Mouse (Mus musculus) liver, adult 2 months (tissue): ENCODE data around the gene Inpp5f. TPM values are rescaled to one million over a fixed set of nuclear protein-coding genes. Genes with fewer than 3 reads are reported as not detected.
"Not testable (repeated sequence)": the region's sequence is repeated elsewhere in the genome, so short reads cannot be mapped to it uniquely, and the experiment has no call there.

Source experiments
- DNase-seq: peaks from one replicate; pipeline ENCODE4 v3.0.0-alpha.2; 2011; ENCODE audit warnings: low read depth, low spot score; ENCODE audit errors: extremely low read depth
- H3K27ac ChIP-seq: fragments of 200-500 bp; replicated peaks from 2 replicates; pipeline ENCODE4 v1.5.1; 2012; ENCODE audit warnings: low read depth, mild to moderate bottlenecking, control low read depth, inconsistent platforms, low read length; ENCODE audit not compliant: insufficient read depth
- H3K27me3 ChIP-seq: fragments of 200-500 bp; 2 replicates; pipeline ENCODE4 v1.6.1; 2012; ENCODE audit warnings: mild to moderate bottlenecking, moderate library complexity, low read length, inconsistent platforms; ENCODE audit not compliant: control insufficient read depth, insufficient read depth
- H3K36me3 ChIP-seq: fragments of 200-500 bp; 2 replicates; pipeline ENCODE4 v1.6.1; 2012; ENCODE audit warnings: low read length, inconsistent platforms; ENCODE audit not compliant: control insufficient read depth, insufficient read depth
- H3K4me1 ChIP-seq: fragments of 200-500 bp; 2 replicates; pipeline ENCODE4 v1.6.1; 2011; ENCODE audit warnings: low read length; ENCODE audit not compliant: control insufficient read depth, insufficient read depth
- H3K4me3 ChIP-seq: fragments of 200-500 bp; 2 replicates; pipeline ENCODE4 v1.5.1; 2011; ENCODE audit warnings: low read depth, mild to moderate bottlenecking, control low read depth, low read length, moderate library complexity; ENCODE audit not compliant: insufficient read depth
- H3K79me2 ChIP-seq: fragments of 200-500 bp; 2 replicates; pipeline ENCODE4 v1.6.1; 2012; ENCODE audit warnings: inconsistent platforms, mild to moderate bottlenecking, low read length, moderate library complexity; ENCODE audit not compliant: control insufficient read depth, insufficient read depth
- H3K9ac ChIP-seq: fragments of 200-500 bp; 2 replicates; pipeline ENCODE4 v1.6.1; 2012; ENCODE audit warnings: low read depth, mild to moderate bottlenecking, control low read depth, inconsistent platforms, low read length
- CTCF ChIP-seq: fragments of 200-500 bp; IDR thresholded peaks from 2 replicates; pipeline ENCODE4 v1.5.1; 2011; ENCODE audit warnings: low read depth, low read length, control low read depth
- POLR2A ChIP-seq: fragments of 200-500 bp; IDR thresholded peaks from 2 replicates; pipeline ENCODE4 v1.6.1; 2011; ENCODE audit warnings: low read length, control low read depth; ENCODE audit not compliant: insufficient read depth; ENCODE audit errors: extremely low read depth
- WGBS: fragments of 180-500 bp; shearing (Covaris S2); methylation state at CpG from one replicate; pipeline ENCODE4 v1.1.7; 2018; 5-methylcytosine and 5-hydroxymethylcytosine counted together
- polyA plus RNA-seq: library from polyadenylated mRNA; depleted of rRNA; stranded (reverse); fragments of >200 nt; gene quantifications from 2 replicates; pipeline ENCODE4 v1.2.3, GENCODE M21; 2012
- total RNA-seq: library from RNA; depleted of rRNA; stranded (reverse); fragments of >200 nt; gene quantifications from 2 replicates; pipeline ENCODE4 v1.2.3, GENCODE M21; 2014

Gene Inpp5f
- total and polyA plus RNA-seq, 2 experiments, result 5.5 to 13.1 TPM

DNA sequence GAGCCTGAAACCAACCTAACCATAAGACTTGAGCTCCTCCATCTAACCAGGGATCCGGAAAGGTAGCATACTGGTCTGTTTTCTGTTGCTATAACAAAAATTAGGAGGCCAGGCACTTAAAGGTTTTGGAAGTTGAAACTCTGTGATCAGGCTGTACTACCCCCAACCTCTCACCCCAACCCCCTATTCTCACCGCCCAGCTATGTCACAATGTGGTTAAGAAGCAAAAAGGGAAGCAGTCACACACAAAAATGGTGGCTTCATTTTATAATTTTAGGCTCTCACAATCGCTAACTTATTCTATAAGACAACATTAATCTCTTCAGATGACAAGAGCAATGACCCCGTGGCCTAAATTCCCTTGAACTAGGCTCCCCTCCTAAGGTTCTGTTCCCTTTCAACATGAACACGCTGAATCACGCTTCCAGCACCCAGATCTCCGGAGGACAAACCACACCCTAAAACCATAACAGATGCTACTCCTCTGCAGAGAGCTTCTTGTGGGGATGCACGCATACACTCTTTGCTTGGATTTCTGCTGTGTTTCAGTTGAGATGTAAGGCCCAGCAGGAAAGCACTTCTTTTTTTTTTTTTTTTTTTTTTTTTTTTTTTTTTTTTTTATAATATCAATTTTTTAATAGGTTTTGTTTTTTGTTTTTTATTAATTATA, 41.0 kb upstream of the Inpp5f start:
- Histone ChIP-seq H3K4me3 (no peak overlapping the region), H3K27ac (no peak overlapping the region), H3K9ac (no peak overlapping the region), H3K4me1 (no peaks in the 10 kb centered on the region), H3K27me3 (no peaks in the 10 kb centered on the region), H3K79me2 (no peaks in the 10 kb centered on the region), H3K36me3 (no peaks in the 10 kb centered on the region)
- TF ChIP-seq POLR2A (no peak), CTCF (no peak)
- WGBS, result 90% methylated on average over 8 of the region's 8 CpGs
- no peak for DNase-seq

DNA sequence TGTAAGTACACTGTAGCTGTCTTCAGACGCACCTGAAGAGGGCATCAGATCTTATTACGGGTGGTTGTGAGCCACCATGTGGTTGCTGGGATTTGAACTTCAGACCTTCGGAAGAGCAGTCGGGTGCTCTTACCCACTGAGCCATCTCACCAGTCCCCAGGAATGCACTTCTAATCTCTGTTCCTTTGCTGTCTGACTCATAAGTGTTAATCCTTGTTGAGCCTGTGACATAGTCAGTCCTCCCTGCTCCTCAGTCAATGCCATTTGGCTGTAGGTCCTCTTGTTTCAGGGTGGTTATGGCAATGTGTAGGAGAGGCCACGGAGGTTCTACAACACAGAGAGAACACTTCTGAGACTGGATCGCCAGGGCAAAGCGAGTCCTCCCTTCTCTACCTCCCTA, 40.5 kb upstream of the Inpp5f start:
- not testable (repeated sequence) for H3K27me3 ChIP-seq, H3K9ac ChIP-seq, H3K4me1 ChIP-seq, H3K27ac ChIP-seq, H3K36me3 ChIP-seq, H3K79me2 ChIP-seq, DNase-seq, H3K4me3 ChIP-seq
- WGBS, result 96% methylated on average over 7 of the region's 7 CpGs

DNA sequence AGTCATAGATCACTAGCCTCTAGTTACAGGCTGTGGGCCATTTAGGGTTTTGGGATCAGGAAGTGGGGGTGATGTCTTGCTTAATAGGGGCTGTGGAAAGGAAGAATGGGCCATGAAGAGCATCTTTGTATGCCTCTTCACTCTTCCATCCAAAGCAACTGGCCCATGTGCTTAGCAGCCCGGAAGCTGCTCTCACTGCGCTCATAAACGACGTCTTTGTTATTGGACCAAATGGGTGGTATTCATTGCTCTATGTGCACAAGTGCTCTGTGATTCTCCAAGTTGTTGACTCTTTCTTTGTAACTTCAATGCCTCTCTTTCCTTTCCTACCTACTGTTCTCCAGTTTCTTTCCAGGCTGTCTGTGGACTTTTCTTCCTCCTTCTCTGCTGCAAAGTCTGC, 39.1 kb upstream of the Inpp5f start:
- no peak for DNase-seq
- no peaks in the 10 kb centered on the region for H3K79me2 ChIP-seq
- no peaks in the 10 kb centered on the region for H3K4me1 ChIP-seq
- 95% methylated on average over 4 of the region's 4 CpGs for WGBS
- no peaks in the 10 kb centered on the region for H3K36me3 ChIP-seq
- H3K4me3 ChIP-seq, result no peak overlapping the region
- no peak overlapping the region for H3K27ac ChIP-seq
- H3K9ac ChIP-seq, result no peak overlapping the region
- no peaks in the 10 kb centered on the region for H3K27me3 ChIP-seq
- TF ChIP-seq POLR2A (no peak), CTCF (no peak)

DNA sequence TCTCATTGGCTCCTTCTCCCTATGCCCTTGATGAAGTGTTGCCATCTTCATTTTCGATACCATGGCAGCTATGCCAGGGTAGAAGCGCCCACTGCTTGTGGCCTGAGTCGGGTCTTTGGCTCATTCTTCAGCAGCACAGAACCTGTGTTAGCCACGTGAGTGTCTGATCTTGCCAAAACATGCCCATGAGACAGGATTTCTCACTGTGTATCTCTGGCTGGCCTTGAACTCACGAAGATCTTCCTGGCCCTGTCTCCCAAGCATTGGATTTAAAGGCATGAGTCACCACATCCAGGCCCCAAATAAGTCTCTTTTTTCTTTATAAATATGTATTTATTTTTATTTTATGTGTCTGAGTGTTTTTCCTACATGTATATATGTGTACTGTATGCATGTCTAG, 35.9 kb upstream of the Inpp5f start:
- no peaks in the 10 kb centered on the region for H3K4me1 ChIP-seq
- H3K36me3 ChIP-seq, result no peaks in the 10 kb centered on the region
- no peak overlapping the region for H3K4me3 ChIP-seq
- H3K27ac ChIP-seq, result no peak overlapping the region
- H3K27me3 ChIP-seq, result no peaks in the 10 kb centered on the region
- WGBS, result 90% methylated on average over 5 of the region's 5 CpGs
- H3K9ac ChIP-seq, result no peak overlapping the region
- no peak for DNase-seq
- no peaks in the 10 kb centered on the region for H3K79me2 ChIP-seq
- TF ChIP-seq CTCF (no peak), POLR2A (no peak)

DNA sequence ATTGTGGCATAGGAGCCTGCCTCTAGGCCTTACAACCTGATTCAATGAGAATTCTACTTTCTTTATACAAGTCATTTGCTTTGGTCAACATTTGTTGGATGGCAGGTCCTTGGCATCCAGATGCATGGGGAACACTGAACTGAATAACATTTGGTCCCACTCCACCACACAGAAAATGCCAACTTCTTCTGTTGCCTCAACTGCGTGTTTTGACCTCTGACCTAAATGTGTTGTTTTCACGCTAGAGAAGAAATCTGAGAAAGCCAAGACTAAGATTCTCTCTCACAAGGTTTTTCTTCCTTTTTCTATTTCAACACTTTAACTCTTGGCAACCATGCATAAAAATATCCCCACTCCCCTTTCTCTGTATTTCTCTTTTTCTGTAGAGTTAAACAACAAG, 35.3 kb upstream of the Inpp5f start:
- TF ChIP-seq POLR2A (no peak), CTCF (no peak)

DNA sequence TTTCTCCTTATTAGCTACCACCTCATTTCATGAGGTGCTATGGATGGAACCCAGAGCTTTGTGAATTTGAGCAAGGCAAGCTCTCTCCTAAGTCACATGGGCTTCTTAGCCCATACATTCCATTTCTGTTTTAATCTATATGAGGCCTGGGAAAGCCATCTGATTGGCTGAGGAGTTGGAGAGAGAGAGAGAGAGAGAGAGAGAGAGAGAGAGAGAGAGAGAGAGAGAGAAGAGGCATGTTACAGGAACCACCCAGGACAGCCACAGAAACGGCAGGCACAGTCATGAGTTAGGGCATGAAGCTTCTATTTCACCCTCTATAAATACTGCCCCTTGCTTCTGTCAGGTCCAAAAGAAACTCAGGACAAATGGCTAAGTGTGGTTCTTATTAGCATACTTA, 33.5 kb upstream of the Inpp5f start:
- no peak overlapping the region for H3K4me3 ChIP-seq
- WGBS, result 71% methylated on average over 1 of the region's 1 CpGs
- no peaks in the 10 kb centered on the region for H3K79me2 ChIP-seq
- TF ChIP-seq CTCF (no peak), POLR2A (no peak)
- no peaks in the 10 kb centered on the region for H3K4me1 ChIP-seq
- H3K27ac ChIP-seq, result no peak overlapping the region
- no peaks in the 10 kb centered on the region for H3K36me3 ChIP-seq
- H3K27me3 ChIP-seq, result no peaks in the 10 kb centered on the region
- no peak overlapping the region for H3K9ac ChIP-seq
- DNase-seq, result no peak

More for the DNA sequence above, 35.3 kb upstream of the Inpp5f start:
- Histone ChIP-seq H3K36me3 (no peaks in the 10 kb centered on the region), H3K79me2 (no peaks in the 10 kb centered on the region), H3K4me1 (no peaks in the 10 kb centered on the region), H3K9ac (no peak overlapping the region), H3K27me3 (no peaks in the 10 kb centered on the region), H3K27ac (no peak overlapping the region), H3K4me3 (no peak overlapping the region)
- no peak for DNase-seq
- 86% methylated on average over 2 of the region's 2 CpGs for WGBS
